ENCODE assay signal across 9 mouse cellular contexts in the genomic region with DNA sequence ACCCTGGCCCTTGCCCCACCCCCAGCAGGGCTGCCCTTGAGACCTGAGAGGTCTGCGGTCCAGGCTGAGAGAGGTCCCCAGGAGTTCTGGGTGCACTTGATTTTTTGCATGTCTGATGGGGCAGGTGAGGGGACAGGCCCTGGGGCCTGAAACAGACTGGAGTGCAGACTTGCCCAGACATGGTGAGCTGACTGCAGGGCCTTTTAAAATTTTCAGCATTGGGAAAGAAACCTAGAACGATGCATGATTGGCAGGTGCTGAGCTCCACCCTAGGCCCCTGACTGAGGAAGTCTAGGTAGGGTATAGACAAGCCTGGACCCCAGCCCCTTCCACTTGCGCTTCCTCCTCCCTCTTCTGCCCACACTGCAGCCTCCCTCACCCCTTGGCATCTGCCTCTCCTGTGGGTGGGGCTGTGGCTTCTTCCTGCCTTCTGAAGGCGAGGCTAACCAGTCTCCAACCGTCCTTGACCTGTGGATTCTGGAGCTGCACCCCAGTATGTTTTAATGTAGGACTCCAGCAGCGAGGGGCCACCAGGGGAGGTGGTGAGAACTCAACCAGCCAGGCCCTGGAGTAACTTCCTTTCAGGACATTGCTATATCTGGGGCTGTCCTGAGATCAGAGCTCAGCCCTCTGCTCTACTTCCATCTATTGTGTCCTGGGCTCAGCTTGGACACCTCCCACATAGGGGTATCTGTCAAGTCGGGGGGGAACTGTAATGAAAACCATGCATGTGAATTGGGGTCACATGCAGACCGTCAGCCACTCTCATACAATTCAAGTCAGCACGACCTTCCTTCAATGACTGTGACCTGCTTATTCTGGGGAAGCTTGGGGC. TPM values are rescaled to one million over a fixed set of nuclear protein-coding genes. Genes with fewer than 3 reads are reported as not detected.
A peak's percentile ranks its signal among the peaks of the same experiment; 100 is the strongest.
DNase-seq lines count a peak whose midpoint lies in the region; ATAC-seq lines count a peak whose summit lies in the region.
"Had no signal": no experiment of that assay in that cellular context is flagged by ENCODE, and none has a peak within 500 bp of the region (broad histone marks: within the 10 kb centered on the region; RNA-seq: fewer than 3 reads in every experiment).

No protein-coding gene starts in this region.

- H3K9me3 ChIP-seq in midbrain, embryonic 13.5 days: no peaks in the 10 kb centered on the region
- H3K9me3 ChIP-seq in midbrain, embryonic 16.5 days (replicated peaks; ENCODE audit: control insufficient read depth, low read length, poor library complexity, severe bottlenecking): no peaks in the 10 kb centered on the region
- no peaks in the 10 kb centered on the region for H3K9me3 ChIP-seq in hindbrain, embryonic 16.5 days (ENCODE audit: control insufficient read depth, low read length)
- peaks cover 13% of the 10 kb centered on the region for H3K9me3 ChIP-seq in megakaryocyte, embryonic 14.5 days

- peak; percentile 66 for DNase-seq in adrenal gland, adult 2 months
- DNase-seq in adrenal gland, postnatal 25 days: no peak
- no peak for DNase-seq in layer of hippocampus, adult 9-10 months (ENCODE audit: low spot score)
- DNase-seq: right cerebral cortex, postnatal 4 days had no signal

- no peak overlapping the region for H3K9ac ChIP-seq in midbrain, embryonic 13.5 days (replicated peaks)
- H3K9ac ChIP-seq in midbrain, embryonic 16.5 days (ENCODE audit: low read depth, low read length): no peak overlapping the region
- no peak overlapping the region; the same call in 1 of the 2 replicates for H3K9ac ChIP-seq in hindbrain, embryonic 16.5 days (ENCODE audit: low read depth, low read length)

- WGBS in midbrain, embryonic 13.5 days: 52% methylated on average over 9 of the region's 9 CpGs
- WGBS in midbrain, embryonic 16.5 days: 50% methylated on average over 9 of the region's 9 CpGs
- 49% methylated on average over 9 of the region's 9 CpGs for WGBS in hindbrain, embryonic 16.5 days

- peaks cover 31% of the 10 kb centered on the region for H3K27me3 ChIP-seq in midbrain, embryonic 13.5 days
- H3K27me3 ChIP-seq in midbrain, embryonic 16.5 days (ENCODE audit: control insufficient read depth, insufficient read depth, low read depth, low read length): peaks cover 5% of the 10 kb centered on the region; the same call in 1 of the 2 replicates
- H3K27me3 ChIP-seq in hindbrain, embryonic 16.5 days (replicated peaks; ENCODE audit: control insufficient read depth, insufficient read depth, low read length): peaks cover under 1% of the 10 kb centered on the region; the same call in 1 of the 2 replicates
- H3K27me3 ChIP-seq in megakaryocyte, embryonic 14.5 days (replicated peaks): no peaks in the 10 kb centered on the region

- H3K36me3 ChIP-seq in midbrain, embryonic 13.5 days: peaks cover 38% of the 10 kb centered on the region
- peaks cover 14% of the 10 kb centered on the region for H3K36me3 ChIP-seq in midbrain, embryonic 16.5 days (ENCODE audit: control insufficient read depth, insufficient read depth, low read length)
- H3K36me3 ChIP-seq in hindbrain, embryonic 16.5 days (ENCODE audit: control insufficient read depth, insufficient read depth, low read length): peaks cover 23% of the 10 kb centered on the region
- H3K36me3 ChIP-seq in megakaryocyte, embryonic 14.5 days (replicated peaks; ENCODE audit: low read length): peaks cover 49% of the 10 kb centered on the region

- ATAC-seq in midbrain, embryonic 13.5 days: no peak
- ATAC-seq in midbrain, embryonic 16.5 days: no peak
- no peak for ATAC-seq in hindbrain, embryonic 16.5 days
- ATAC-seq in inflammation-experienced regulatory T-cells, adult 6 months: no peak

- no peak overlapping the region for H3K4me2 ChIP-seq in midbrain, embryonic 13.5 days (replicated peaks)
- H3K4me2 ChIP-seq in midbrain, embryonic 16.5 days (ENCODE audit: low read length): no peak overlapping the region
- H3K4me2 ChIP-seq in hindbrain, embryonic 16.5 days (ENCODE audit: low read length): no peak overlapping the region

- H3K4me1 ChIP-seq in midbrain, embryonic 13.5 days (replicated peaks): peaks cover 18% of the 10 kb centered on the region
- H3K4me1 ChIP-seq in midbrain, embryonic 16.5 days (ENCODE audit: control insufficient read depth, insufficient read depth, low read length): peaks cover 14% of the 10 kb centered on the region
- H3K4me1 ChIP-seq in hindbrain, embryonic 16.5 days (ENCODE audit: control insufficient read depth, insufficient read depth, low read depth, low read length): peaks cover 13% of the 10 kb centered on the region
- peaks cover 68% of the 10 kb centered on the region for H3K4me1 ChIP-seq in megakaryocyte, embryonic 14.5 days

- peak overlapping the region; percentile 30; the same call in 1 of the 2 replicates for H3K27ac ChIP-seq in midbrain, embryonic 13.5 days
- H3K27ac ChIP-seq in midbrain, embryonic 16.5 days (ENCODE audit: low read length): no peak overlapping the region
- H3K27ac ChIP-seq in hindbrain, embryonic 16.5 days (ENCODE audit: low read depth, low read length): peak overlapping the region; percentile 59

- H3K4me3 ChIP-seq in midbrain, embryonic 13.5 days (replicated peaks): no peak overlapping the region
- H3K4me3 ChIP-seq in midbrain, embryonic 16.5 days (ENCODE audit: low read depth, low read length): no peak overlapping the region
- H3K4me3 ChIP-seq in hindbrain, embryonic 16.5 days (ENCODE audit: low read length): no peak overlapping the region
- peak overlapping the region; percentile 51 for H3K4me3 ChIP-seq in megakaryocyte, embryonic 14.5 days (replicated peaks)

RNA-seq across cellular contexts. Expression of a gene that starts 16.7 kb away (rescaled TPM):
- total RNA-seq in adrenal gland, adult 2 months (2021): 10 to 100 TPM; 53.3 to 60.8 TPM
- 201 and 217 TPM in 2 replicates for polyA plus RNA-seq in adrenal gland, adult 2 months (2012; rRNA removed)
- total RNA-seq in adrenal gland, postnatal 25 days (2021): 64.6 and 66.2 TPM in 2 replicates
- 51.1 and 51.3 TPM in 2 replicates for polyA plus RNA-seq in midbrain, embryonic 13.5 days (2015; fragmentation: Nextera tagmentation; extraction: Ambion mirVana)
- polyA plus RNA-seq in midbrain, embryonic 16.5 days (2015; fragmentation: Nextera tagmentation; extraction: Ambion mirVana): 68.8 and 70.8 TPM in 2 replicates
- 62.1 and 74.1 TPM in 2 replicates for polyA plus RNA-seq in hindbrain, embryonic 16.5 days (2015; fragmentation: Nextera tagmentation; extraction: Ambion mirVana)
- 14.0 and 14.8 TPM in 2 replicates for polyA plus RNA-seq in megakaryocyte, embryonic 14.5 days (2012; ENCODE audit: insufficient read depth, low replicate concordance)
- 10 to 100 TPM in 2 of 3 experiments, 1 to 10 TPM in 1; 8.7 to 14.8 (median 13.6) TPM for polyA plus RNA-seq in inflammation-experienced regulatory T-cells, adult 6 months (2017; shearing (Covaris generic))

RNA-seq across cellular contexts. Expression of a gene that starts 30.0 kb away (rescaled TPM):
- total RNA-seq in adrenal gland, adult 2 months (2021): 1 to 10 TPM; 2.1 to 2.5 TPM
- 2.0 and 2.5 TPM in 2 replicates for polyA plus RNA-seq in adrenal gland, adult 2 months (2012; rRNA removed)
- total RNA-seq in adrenal gland, postnatal 25 days (2021): 4.0 TPM in 2 replicates
- 4.4 and 7.5 TPM in 2 replicates for polyA plus RNA-seq in midbrain, embryonic 13.5 days (2015; fragmentation: Nextera tagmentation; extraction: Ambion mirVana)
- polyA plus RNA-seq in midbrain, embryonic 16.5 days (2015; fragmentation: Nextera tagmentation; extraction: Ambion mirVana): 6.4 and 7.9 TPM in 2 replicates
- polyA plus RNA-seq in hindbrain, embryonic 16.5 days (2015; fragmentation: Nextera tagmentation; extraction: Ambion mirVana): 6.4 and 7.8 TPM in 2 replicates
- polyA plus RNA-seq in megakaryocyte, embryonic 14.5 days (2012; ENCODE audit: insufficient read depth, low replicate concordance): 2.5 and 27.1 TPM in 2 replicates
- 1 to 10 TPM; 1.5 to 2.0 (median 1.7) TPM for polyA plus RNA-seq in inflammation-experienced regulatory T-cells, adult 6 months (2017; shearing (Covaris generic))

RNA-seq across cellular contexts. Expression of a gene that starts 35.5 kb away (rescaled TPM):
- 100 to 1,000 TPM; 125 to 142 TPM for total RNA-seq in adrenal gland, adult 2 months (2021)
- 675 and 694 TPM in 2 replicates for polyA plus RNA-seq in adrenal gland, adult 2 months (2012; rRNA removed)
- total RNA-seq in adrenal gland, postnatal 25 days (2021): 145 and 153 TPM in 2 replicates
- polyA plus RNA-seq in midbrain, embryonic 13.5 days (2015; fragmentation: Nextera tagmentation; extraction: Ambion mirVana): 201 and 208 TPM in 2 replicates
- 219 and 237 TPM in 2 replicates for polyA plus RNA-seq in midbrain, embryonic 16.5 days (2015; fragmentation: Nextera tagmentation; extraction: Ambion mirVana)
- 220 and 237 TPM in 2 replicates for polyA plus RNA-seq in hindbrain, embryonic 16.5 days (2015; fragmentation: Nextera tagmentation; extraction: Ambion mirVana)
- polyA plus RNA-seq in megakaryocyte, embryonic 14.5 days (2012; ENCODE audit: insufficient read depth, low replicate concordance): 330 and 634 TPM in 2 replicates
- 10 to 100 TPM; 52.1 to 61.7 (median 60.1) TPM for polyA plus RNA-seq in inflammation-experienced regulatory T-cells, adult 6 months (2017; shearing (Covaris generic))

RNA-seq across cellular contexts. Expression of a gene that starts 44.1 kb away (rescaled TPM):
- 10 to 100 TPM in 1 of 2 experiments, 1 to 10 TPM in 1; 6.0 to 10.5 TPM for total RNA-seq in adrenal gland, adult 2 months (2021)
- polyA plus RNA-seq in adrenal gland, adult 2 months (2012; rRNA removed): 4.4 and 6.3 TPM in 2 replicates
- total RNA-seq in adrenal gland, postnatal 25 days (2021): 8.3 and 8.4 TPM in 2 replicates
- 17.1 and 18.5 TPM in 2 replicates for polyA plus RNA-seq in midbrain, embryonic 13.5 days (2015; fragmentation: Nextera tagmentation; extraction: Ambion mirVana)
- polyA plus RNA-seq in midbrain, embryonic 16.5 days (2015; fragmentation: Nextera tagmentation; extraction: Ambion mirVana): 23.5 and 29.0 TPM in 2 replicates
- 22.4 and 23.1 TPM in 2 replicates for polyA plus RNA-seq in hindbrain, embryonic 16.5 days (2015; fragmentation: Nextera tagmentation; extraction: Ambion mirVana)
- 8.9 and 10.8 TPM in 2 replicates for polyA plus RNA-seq in megakaryocyte, embryonic 14.5 days (2012; ENCODE audit: insufficient read depth, low replicate concordance)
- polyA plus RNA-seq in inflammation-experienced regulatory T-cells, adult 6 months (2017; shearing (Covaris generic)): under 1 TPM; 0.42 to 0.67 (median 0.54) TPM

RNA-seq across cellular contexts. Expression of a gene that starts 48.6 kb away (rescaled TPM):
- total RNA-seq in adrenal gland, adult 2 months (2021): 10 to 100 TPM in 1 of 2 experiments, 1 to 10 TPM in 1; 9.4 to 19.0 TPM
- 32.3 and 44.2 TPM in 2 replicates for polyA plus RNA-seq in adrenal gland, adult 2 months (2012; rRNA removed)
- 11.7 and 14.3 TPM in 2 replicates for total RNA-seq in adrenal gland, postnatal 25 days (2021)
- polyA plus RNA-seq in midbrain, embryonic 13.5 days (2015; fragmentation: Nextera tagmentation; extraction: Ambion mirVana): 2.5 and 2.7 TPM in 2 replicates
- polyA plus RNA-seq in midbrain, embryonic 16.5 days (2015; fragmentation: Nextera tagmentation; extraction: Ambion mirVana): 4.7 and 5.4 TPM in 2 replicates
- 7.3 and 8.1 TPM in 2 replicates for polyA plus RNA-seq in hindbrain, embryonic 16.5 days (2015; fragmentation: Nextera tagmentation; extraction: Ambion mirVana)
- polyA plus RNA-seq in megakaryocyte, embryonic 14.5 days (2012; ENCODE audit: insufficient read depth, low replicate concordance): 209 and 434 TPM in 2 replicates
- 10 to 100 TPM; 18.9 to 30.3 (median 22.5) TPM for polyA plus RNA-seq in inflammation-experienced regulatory T-cells, adult 6 months (2017; shearing (Covaris generic))
